Mouse (Mus musculus): Measurements from ENCODE around the gene Prss33.

Gene Prss33

GRCm38 (mm10) chr17:23786510-23786931, 49.3 kb downstream of the Prss33 start:
- DNase-seq (ENCODE audit: low spot score in 2 of 2): no peak

- peak; percentile 44 to 63 for DNase-seq (ENCODE audit: low spot score in 2 of 2)
Observed at GRCm38 (mm10) chr17:23785561-23786471, 50.0 kb downstream of the Prss33 start, which contains the start of gene Flywch2. TSS of gene Flywch2 (minus strand) at chr17:23786081.

DNA sequence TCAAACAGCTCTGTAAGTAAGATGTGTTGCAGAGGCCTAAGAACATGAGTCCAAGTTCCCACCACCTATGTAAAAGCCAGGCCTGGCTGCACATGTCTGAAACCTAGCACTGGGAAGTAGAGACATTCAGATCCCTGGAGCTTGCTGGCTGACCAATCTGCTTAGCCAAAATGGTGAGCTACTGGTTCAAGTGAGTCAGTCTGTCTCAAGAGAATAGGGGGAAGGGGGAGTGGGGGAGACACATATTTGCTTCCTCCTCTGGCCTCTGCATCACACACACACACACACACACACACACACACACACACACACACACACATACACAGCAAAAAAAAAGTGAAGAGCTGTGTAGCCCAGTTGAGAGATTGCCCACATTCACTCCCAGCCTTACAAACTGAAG, 52.5 kb downstream of the Prss33 start:
- DNase-seq (ENCODE audit: low spot score in 2 of 2): no peak
